Mouse (Mus musculus): Measurements from ENCODE around the gene Olfr329-ps.
A peak's percentile ranks its signal among the peaks of the same experiment; 100 is the strongest.
"Not testable (repeated sequence)": the region's sequence is repeated elsewhere in the genome, so short reads cannot be mapped to it uniquely, and the experiment has no call there.

Olfr329-ps gene

DNA sequence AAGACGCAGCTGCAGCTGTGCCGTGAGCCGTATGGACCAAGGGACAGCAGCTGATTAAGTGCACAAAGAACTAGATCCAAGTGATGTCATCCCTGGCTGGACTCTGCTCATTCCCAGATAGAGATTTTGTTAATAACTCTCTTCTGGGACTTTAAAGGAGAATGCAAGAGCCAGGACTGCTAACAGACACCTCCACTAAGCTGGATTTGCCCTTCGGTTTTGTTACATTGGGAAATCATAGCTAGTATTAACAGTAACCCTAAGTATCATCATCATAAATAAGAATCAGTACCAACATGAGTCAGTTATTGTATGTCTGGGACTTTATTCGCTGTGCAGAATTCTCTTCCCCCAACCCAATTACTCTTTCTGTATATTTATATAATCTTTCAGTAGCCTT is at the start of gene Olfr329-ps:
Gene Olfr329-ps, minus strand, starts transcription at position 101 of the 400 bp plus-strand sequence.
- DNase-seq: no peak

- no peak for DNase-seq
These were observed 48.6 kb upstream of the Olfr329-ps start, which contains the start of gene Olfr324 for GRCm38 (mm10) chr11:58594814-58595213. Gene Olfr324, plus strand, starts transcription at chr11:58595114.

DNA sequence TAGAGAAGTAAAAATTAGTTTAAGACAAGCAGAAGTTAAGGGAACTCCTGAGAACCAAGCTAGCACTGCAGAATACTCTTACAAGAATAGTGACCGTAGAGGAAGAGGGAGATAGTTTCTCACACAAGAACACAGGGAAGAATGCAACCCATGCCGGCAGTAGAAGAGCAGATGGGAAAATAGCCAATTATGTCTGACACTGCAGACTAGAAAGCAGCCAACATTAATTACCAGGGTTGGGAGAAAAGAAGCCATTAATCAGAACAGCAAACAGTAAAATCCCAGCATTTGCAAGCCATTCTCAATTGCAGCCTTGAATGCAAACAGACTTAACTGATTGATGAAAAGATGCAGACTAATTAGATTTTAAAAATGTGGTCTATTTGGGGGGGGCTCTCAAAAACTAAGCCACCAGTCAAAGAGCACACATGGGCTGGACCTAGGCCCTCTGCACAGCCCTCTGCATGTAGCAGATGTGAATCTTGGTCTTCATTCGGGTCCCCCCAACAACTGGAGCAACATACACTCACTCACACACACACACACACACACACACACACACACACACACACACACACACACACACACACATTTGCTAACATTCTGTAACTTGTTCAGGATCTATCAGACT is 42.5 kb upstream of the Olfr329-ps start:
- no peak for DNase-seq

DNA sequence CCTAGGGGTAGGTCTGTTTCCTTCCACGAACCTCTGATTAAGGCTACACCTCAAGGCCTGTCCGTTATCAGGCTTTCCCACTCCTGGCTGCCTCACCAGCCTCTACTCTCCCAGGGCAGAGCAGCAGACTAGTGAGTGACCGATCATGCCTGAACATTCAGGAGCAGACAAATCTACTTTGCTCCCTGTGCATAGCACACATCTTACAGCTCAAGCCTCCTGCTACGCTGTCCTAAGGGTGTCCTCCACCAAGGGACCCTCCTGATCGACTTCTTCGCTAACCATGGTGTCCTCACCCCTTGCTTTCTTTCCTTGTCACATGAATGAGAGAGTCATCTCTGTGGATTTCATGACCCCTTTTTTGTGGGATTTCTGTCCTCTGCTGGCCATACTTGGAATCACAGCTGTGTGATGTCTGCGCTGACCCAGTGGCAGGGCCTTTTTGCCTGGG is 41.7 kb upstream of the Olfr329-ps start:
- DNase-seq: no peak

GRCm38 (mm10) chr11:58578636-58579035 is 32.4 kb upstream of the Olfr329-ps start:
- DNase-seq: peak; percentile 37

DNA sequence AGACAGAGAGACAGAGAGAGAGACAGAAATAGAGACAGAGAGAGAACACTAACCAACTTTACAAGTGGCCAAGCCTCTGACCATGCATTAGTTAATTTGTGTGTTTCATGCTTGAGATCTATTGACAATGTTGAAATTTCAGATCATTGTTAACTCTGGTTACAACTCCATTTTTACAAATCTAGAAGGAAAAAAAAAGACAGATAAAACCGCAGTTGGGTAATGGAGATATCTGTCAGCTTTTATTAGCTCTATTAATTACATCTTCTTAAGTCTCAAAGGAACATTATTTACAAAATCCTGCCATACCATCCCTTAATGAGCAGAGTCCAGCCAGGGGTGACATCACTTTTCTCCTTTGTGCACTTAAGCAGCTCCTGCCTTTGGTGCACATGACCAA is 31.2 kb upstream of the Olfr329-ps start, which contains the start of gene Olfr325:
Gene Olfr325, plus strand, starts transcription at position 301 of the 400 bp plus-strand sequence.
- DNase-seq: no peak

- no peak for DNase-seq
These were observed 24.2 kb upstream of the Olfr329-ps start, which contains the start of gene Olfr224 for GRCm38 (mm10) chr11:58570405-58570804. Gene Olfr224, minus strand, starts transcription at chr11:58570553.

GRCm38 (mm10) chr11:58555536-58555935 is 9.3 kb upstream of the Olfr329-ps start, which contains the start of gene Olfr328:
Gene Olfr328, minus strand, starts transcription at chr11:58555636.
- no peak for DNase-seq

DNA sequence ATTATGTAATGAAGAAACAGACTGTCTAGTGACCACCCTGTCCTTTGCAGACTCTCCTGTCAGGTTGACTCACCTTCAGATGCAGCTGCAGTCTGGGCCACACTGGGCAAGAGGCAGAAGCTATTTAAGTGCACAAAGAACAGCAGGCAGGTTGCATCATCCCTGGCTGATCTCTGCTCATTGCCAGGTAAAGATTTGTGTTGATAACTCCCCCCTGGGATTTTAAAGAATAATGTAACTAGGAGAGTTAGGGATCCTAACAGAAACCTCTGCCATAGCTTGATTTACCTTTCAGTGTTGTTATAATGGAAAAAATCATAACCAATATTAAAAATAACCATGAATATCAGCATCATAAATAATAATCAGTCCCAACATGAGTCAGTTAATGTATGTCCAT is 11.5 kb downstream of the Olfr329-ps start, which contains the start of gene Olfr330:
Gene Olfr330, minus strand, starts transcription at position 101 of the 400 bp plus-strand sequence.
- not testable (repeated sequence) for DNase-seq

- DNase-seq: peak; percentile 8
These were observed 26.5 kb downstream of the Olfr329-ps start for GRCm38 (mm10) chr11:58519756-58520155.

DNA sequence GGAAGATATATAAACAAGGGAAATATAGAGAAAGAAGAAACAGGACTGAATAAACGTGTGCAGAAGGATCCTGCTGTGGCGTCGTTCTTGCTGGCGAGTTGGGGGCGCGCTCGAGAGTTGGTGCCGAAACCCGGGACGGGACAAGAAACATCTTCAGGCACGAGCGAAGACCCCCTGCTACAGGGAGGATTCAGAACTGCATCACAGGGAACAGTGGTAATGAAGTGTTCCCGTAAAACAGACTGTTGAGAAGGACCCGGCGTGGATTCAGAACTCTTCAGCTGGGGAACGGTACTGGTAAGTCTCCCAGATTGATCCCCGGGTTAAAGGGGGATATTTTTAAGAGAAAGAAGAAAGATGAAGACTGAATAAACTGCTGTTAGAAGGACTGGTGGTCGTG is 27.3 kb downstream of the Olfr329-ps start:
- DNase-seq: peak; percentile 53

- DNase-seq: not testable (repeated sequence)
These were observed 37.2 kb downstream of the Olfr329-ps start for GRCm38 (mm10) chr11:58509058-58509457.

DNA sequence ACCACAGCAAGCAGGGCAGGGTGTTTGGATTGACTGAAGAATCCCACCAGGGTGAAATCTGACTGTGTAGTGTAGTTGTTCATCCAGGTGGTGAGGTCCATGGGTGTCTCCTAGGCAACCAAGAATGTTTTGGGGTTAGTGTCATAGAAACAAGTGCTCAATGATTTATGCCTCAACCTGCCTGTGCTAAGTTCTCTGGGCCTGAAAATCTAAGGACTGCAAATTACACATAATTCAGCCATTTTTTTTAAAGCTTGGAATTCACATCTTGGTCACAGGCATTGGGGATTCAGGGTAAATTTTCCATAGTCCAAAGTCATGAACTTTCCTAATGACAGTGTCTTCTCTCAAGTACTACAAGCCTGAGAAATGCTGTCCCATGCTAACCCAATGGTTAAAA is 43.8 kb downstream of the Olfr329-ps start, which contains the start of gene Olfr331:
Gene Olfr331, minus strand, starts transcription at position 101 of the 400 bp plus-strand sequence.
- DNase-seq: not testable (repeated sequence)

- no peak for DNase-seq
These were observed 46.9 kb downstream of the Olfr329-ps start for GRCm38 (mm10) chr11:58499290-58499689.

DNA sequence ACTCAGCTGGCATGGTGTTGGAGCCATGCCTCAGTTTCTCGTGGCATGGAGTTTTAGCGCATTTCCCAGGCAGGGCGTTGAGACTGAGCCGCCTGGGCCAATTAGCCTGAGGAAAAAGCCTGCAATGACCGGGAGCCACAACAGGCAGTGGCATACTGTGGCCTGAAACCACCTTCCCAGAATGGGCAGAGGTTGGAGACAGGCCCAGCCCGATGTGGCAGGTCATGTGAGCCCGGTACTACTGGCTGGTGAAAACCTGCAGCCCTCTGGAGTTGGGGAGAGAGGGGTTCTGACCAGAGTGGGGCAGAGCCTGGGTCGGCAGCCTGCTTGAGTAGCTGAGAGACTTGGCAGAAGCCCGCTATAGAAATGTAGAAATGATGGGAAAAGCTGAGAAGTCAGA is 47.5 kb downstream of the Olfr329-ps start:
- DNase-seq: no peak

GRCm38 (mm10) chr11:58492455-58492854 is 53.8 kb downstream of the Olfr329-ps start, which contains the start of gene Olfr332:
Gene Olfr332, minus strand, starts transcription at chr11:58492555.
- DNase-seq: no peak

All from layer of hippocampus, adult 9-11 months (tissue).